Mouse (Mus musculus): ENCODE results near the gene Rnase1. TPM values are rescaled to one million over a fixed set of nuclear protein-coding genes. Genes with fewer than 3 reads are reported as not detected.

The Rnase1 gene
- polyA plus RNA-seq, 1 experiment = 6.4 TPM

- Histone ChIP-seq H3K4me3 (ENCODE audit: control insufficient read depth, insufficient read depth, low read length) (no peak overlapping the region), H3K27ac (ENCODE audit: control insufficient read depth, insufficient read depth, low read length) (no peak overlapping the region), H3K36me3 (ENCODE audit: control insufficient read depth, insufficient read depth, low read length) (no peaks in the 10 kb centered on the region), H3K4me1 (replicated peaks; ENCODE audit: control insufficient read depth, insufficient read depth, low read length) (peaks cover 4% of the 10 kb centered on the region; the same call in 1 of the 2 replicates), H3K27me3 (ENCODE audit: control insufficient read depth, insufficient read depth, low read length) (no peaks in the 10 kb centered on the region)
- 52% methylated on average over 4 of the region's 4 CpGs for WGBS
- DNase-seq = no peak
- TF ChIP-seq POLR2A (IDR thresholded peaks at IDR 0.05; ENCODE audit: control insufficient read depth, extremely low read depth, insufficient read depth, low read length, poor library complexity) (no peak), CTCF (IDR thresholded peaks at IDR 0.05; ENCODE audit: borderline replicate concordance, control insufficient read depth, extremely low read depth, insufficient read depth, low read length, poor library complexity) (no peak)
These were observed 17.0 kb downstream of the Rnase1 start for GRCm38 (mm10) chr14:51129624-51129975.

GRCm38 (mm10) chr14:51128775-51129623, 17.6 kb downstream of the Rnase1 start:
- no peak overlapping the region for H3K27ac ChIP-seq (ENCODE audit: control insufficient read depth, insufficient read depth, low read length)
- 28% methylated on average over 9 of the region's 9 CpGs for WGBS
- no peak for DNase-seq
- no peaks in the 10 kb centered on the region for H3K27me3 ChIP-seq (ENCODE audit: control insufficient read depth, insufficient read depth, low read length)
- no peaks in the 10 kb centered on the region for H3K36me3 ChIP-seq (ENCODE audit: control insufficient read depth, insufficient read depth, low read length)
- TF ChIP-seq CTCF (IDR thresholded peaks at IDR 0.05; ENCODE audit: borderline replicate concordance, control insufficient read depth, extremely low read depth, insufficient read depth, low read length, poor library complexity) = no peak
- no peak for TF ChIP-seq POLR2A (IDR thresholded peaks at IDR 0.05; ENCODE audit: control insufficient read depth, extremely low read depth, insufficient read depth, low read length, poor library complexity)
- no peak overlapping the region for H3K4me3 ChIP-seq (ENCODE audit: control insufficient read depth, insufficient read depth, low read length)
- H3K4me1 ChIP-seq (replicated peaks; ENCODE audit: control insufficient read depth, insufficient read depth, low read length) = peaks cover 4% of the 10 kb centered on the region; the same call in 1 of the 2 replicates

GRCm38 (mm10) chr14:51127648-51128258, 18.8 kb downstream of the Rnase1 start:
- Histone ChIP-seq H3K36me3 (ENCODE audit: control insufficient read depth, insufficient read depth, low read length) (no peaks in the 10 kb centered on the region), H3K4me1 (replicated peaks; ENCODE audit: control insufficient read depth, insufficient read depth, low read length) (peaks cover 4% of the 10 kb centered on the region; the same call in 1 of the 2 replicates), H3K27ac (ENCODE audit: control insufficient read depth, insufficient read depth, low read length) (no peak overlapping the region), H3K27me3 (ENCODE audit: control insufficient read depth, insufficient read depth, low read length) (no peaks in the 10 kb centered on the region), H3K4me3 (ENCODE audit: control insufficient read depth, insufficient read depth, low read length) (no peak overlapping the region)
- TF ChIP-seq CTCF (IDR thresholded peaks at IDR 0.05; ENCODE audit: borderline replicate concordance, control insufficient read depth, extremely low read depth, insufficient read depth, low read length, poor library complexity) (no peak), POLR2A (IDR thresholded peaks at IDR 0.05; ENCODE audit: control insufficient read depth, extremely low read depth, insufficient read depth, low read length, poor library complexity) (no peak)
- WGBS = 72% methylated on average over 2 of the region's 2 CpGs
- DNase-seq = no peak

DNA sequence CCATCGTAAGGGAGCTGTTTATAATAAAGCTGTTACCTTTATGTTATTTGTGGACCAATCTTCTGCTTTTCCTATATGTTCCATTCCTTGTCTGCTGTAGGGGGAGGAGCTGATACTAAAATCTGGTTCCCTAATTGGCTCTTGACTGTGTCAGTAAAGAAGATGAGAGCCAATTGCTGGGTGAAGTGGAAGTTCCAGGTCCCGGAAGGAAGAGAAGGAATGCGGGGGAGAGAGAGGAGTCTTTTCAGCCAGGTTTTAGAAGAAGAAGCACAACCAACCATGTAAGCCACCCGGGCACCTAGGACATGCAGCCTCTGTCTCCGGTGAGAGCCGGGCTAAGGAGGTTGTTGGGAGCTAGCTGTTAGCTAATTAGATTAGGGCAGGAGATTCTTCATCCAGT, 20.9 kb downstream of the Rnase1 start:
- TF ChIP-seq POLR2A (IDR thresholded peaks at IDR 0.05; ENCODE audit: control insufficient read depth, extremely low read depth, insufficient read depth, low read length, poor library complexity) (no peak), CTCF (IDR thresholded peaks at IDR 0.05; ENCODE audit: borderline replicate concordance, control insufficient read depth, extremely low read depth, insufficient read depth, low read length, poor library complexity) (no peak)
- Histone ChIP-seq H3K4me1 (replicated peaks; ENCODE audit: control insufficient read depth, insufficient read depth, low read length) (peaks cover 4% of the 10 kb centered on the region; the same call in 1 of the 2 replicates), H3K36me3 (ENCODE audit: control insufficient read depth, insufficient read depth, low read length) (no peaks in the 10 kb centered on the region), H3K4me3 (ENCODE audit: control insufficient read depth, insufficient read depth, low read length) (no peak overlapping the region), H3K27ac (ENCODE audit: control insufficient read depth, insufficient read depth, low read length) (no peak overlapping the region), H3K27me3 (ENCODE audit: control insufficient read depth, insufficient read depth, low read length) (no peaks in the 10 kb centered on the region)
- DNase-seq = no peak
- WGBS = 97% methylated on average over 6 of the region's 6 CpGs

- WGBS = 88% methylated on average over 12 of the region's 12 CpGs
- Histone ChIP-seq H3K4me1 (replicated peaks; ENCODE audit: control insufficient read depth, insufficient read depth, low read length) (no peaks in the 10 kb centered on the region), H3K27me3 (ENCODE audit: control insufficient read depth, insufficient read depth, low read length) (no peaks in the 10 kb centered on the region), H3K36me3 (ENCODE audit: control insufficient read depth, insufficient read depth, low read length) (no peaks in the 10 kb centered on the region), H3K4me3 (ENCODE audit: control insufficient read depth, insufficient read depth, low read length) (no peak within 1 kb of the TSS), H3K27ac (ENCODE audit: control insufficient read depth, insufficient read depth, low read length) (no peak within 1 kb of the TSS)
- DNase-seq = no peak
- TF ChIP-seq CTCF (IDR thresholded peaks at IDR 0.05; ENCODE audit: borderline replicate concordance, control insufficient read depth, extremely low read depth, insufficient read depth, low read length, poor library complexity) (no peak), POLR2A (IDR thresholded peaks at IDR 0.05; ENCODE audit: control insufficient read depth, extremely low read depth, insufficient read depth, low read length, poor library complexity) (no peak)
These were observed 32.5 kb downstream of the Rnase1 start, which contains the start of gene Eddm3b for GRCm38 (mm10) chr14:51113916-51114560. Gene Eddm3b, plus strand, starts transcription at chr14:51114426.

- TF ChIP-seq CTCF (IDR thresholded peaks at IDR 0.05; ENCODE audit: borderline replicate concordance, control insufficient read depth, extremely low read depth, insufficient read depth, low read length, poor library complexity) = no peak
- no peak for TF ChIP-seq POLR2A (IDR thresholded peaks at IDR 0.05; ENCODE audit: control insufficient read depth, extremely low read depth, insufficient read depth, low read length, poor library complexity)
- Histone ChIP-seq H3K27me3 (ENCODE audit: control insufficient read depth, insufficient read depth, low read length) (no peaks in the 10 kb centered on the region), H3K36me3 (ENCODE audit: control insufficient read depth, insufficient read depth, low read length) (no peaks in the 10 kb centered on the region), H3K27ac (ENCODE audit: control insufficient read depth, insufficient read depth, low read length) (no peak overlapping the region), H3K4me3 (ENCODE audit: control insufficient read depth, insufficient read depth, low read length) (no peak overlapping the region), H3K4me1 (replicated peaks; ENCODE audit: control insufficient read depth, insufficient read depth, low read length) (no peaks in the 10 kb centered on the region)
- DNase-seq = no peak
- 92% methylated on average over 9 of the region's 9 CpGs for WGBS
These were observed 33.1 kb downstream of the Rnase1 start for GRCm38 (mm10) chr14:51113476-51113875.

Measured in thymus, adult 2 months (tissue).